Mouse (Mus musculus): Measurements from ENCODE around the gene Gsx2. TPM values are rescaled to one million over a fixed set of nuclear protein-coding genes. Genes with fewer than 3 reads are reported as not detected.

The Gsx2 gene
- polyA plus RNA-seq (2012; fragmentation: generic; extraction: Trizol), result not detected
- long read RNA-seq, experiment 1, result 0 reads
- long read RNA-seq, experiment 2, result 0 reads

DNA sequence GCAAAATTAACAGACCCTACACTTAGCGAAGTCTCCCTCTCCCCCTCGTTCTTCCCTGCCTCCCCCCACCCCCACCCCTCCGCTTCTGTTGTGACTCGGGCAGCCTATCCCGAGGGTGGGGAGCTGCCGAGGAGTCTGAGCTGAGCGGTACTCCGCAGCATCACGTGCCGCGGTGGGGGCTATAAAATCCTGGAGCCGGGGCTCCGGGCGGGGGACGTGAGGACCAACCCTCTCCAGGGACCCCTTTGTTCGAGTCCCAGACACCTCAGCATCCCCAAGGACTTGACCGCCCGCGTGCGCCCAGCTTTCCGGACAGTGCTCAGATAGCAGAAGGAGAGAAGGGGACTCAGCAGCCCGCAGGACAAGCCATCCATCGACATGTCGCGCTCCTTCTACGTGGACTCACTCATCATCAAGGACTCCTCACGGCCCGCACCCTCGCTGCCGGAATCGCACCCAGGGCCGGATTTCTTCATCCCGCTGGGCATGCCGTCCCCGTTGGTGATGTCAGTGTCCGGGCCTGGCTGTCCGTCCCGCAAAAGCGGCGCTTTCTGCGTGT is at the start of gene Gsx2:
Gene Gsx2, plus strand, starts transcription at position 219 of the 559 bp plus-strand sequence.
- no peak within 1 kb of the TSS for H3ac ChIP-seq (ENCODE audit: control insufficient read depth, insufficient read length, low read depth)
- no peaks in the 10 kb centered on the region for H3K36me3 ChIP-seq (ENCODE audit: control insufficient read depth, insufficient read depth)
- peaks cover 87% of the 10 kb centered on the region for H3K27me3 ChIP-seq (ENCODE audit: control insufficient read depth, insufficient read depth, insufficient read length)
- TF ChIP-seq USF1 (IDR thresholded peaks at IDR 0.05; ENCODE audit: low read depth) (no peak), FOSL1 (IDR thresholded peaks at IDR 0.05; ENCODE audit: insufficient read depth, low read length, poor library complexity, severe bottlenecking) (no peak), MYOD1 (IDR thresholded peaks at IDR 0.05; ENCODE audit: control insufficient read depth, insufficient read length, low read depth) (no peak), MYOG (IDR thresholded peaks at IDR 0.05; ENCODE audit: control insufficient read depth, extremely low read depth, insufficient read length) (no peak), CTCF (IDR thresholded peaks at IDR 0.05; ENCODE audit: control insufficient read depth, insufficient read depth, insufficient read length) (no peak), MAX (IDR thresholded peaks at IDR 0.05) (no peak)
- H3K79me3 ChIP-seq (ENCODE audit: low read depth), result no peaks in the 10 kb centered on the region
- H3K79me2 ChIP-seq (ENCODE audit: control insufficient read depth, insufficient read depth), result no peaks in the 10 kb centered on the region
- no peak within 1 kb of the TSS for H3K4me3 ChIP-seq (ENCODE audit: insufficient read depth, poor library complexity, severe bottlenecking)

- Histone ChIP-seq H3ac (ENCODE audit: control insufficient read depth, insufficient read length, low read depth) (no peak overlapping the region), H3K79me3 (ENCODE audit: low read depth) (peaks cover 59% of the 10 kb centered on the region), H3K27me3 (ENCODE audit: control insufficient read depth, insufficient read depth, insufficient read length) (no peaks in the 10 kb centered on the region), H3K36me3 (ENCODE audit: control insufficient read depth, insufficient read depth) (peaks cover 4% of the 10 kb centered on the region), H3K79me2 (ENCODE audit: control insufficient read depth, insufficient read depth) (peaks cover 97% of the 10 kb centered on the region), H3K4me3 (ENCODE audit: insufficient read depth, poor library complexity, severe bottlenecking) (no peak overlapping the region)
- TF ChIP-seq CTCF (IDR thresholded peaks at IDR 0.05; ENCODE audit: control insufficient read depth, insufficient read depth, insufficient read length) (no peak), MYOG (IDR thresholded peaks at IDR 0.05; ENCODE audit: control insufficient read depth, extremely low read depth, insufficient read length) (no peak)
Observed at GRCm38 (mm10) chr5:75035475-75035874, 39.9 kb upstream of the Gsx2 start.

DNA sequence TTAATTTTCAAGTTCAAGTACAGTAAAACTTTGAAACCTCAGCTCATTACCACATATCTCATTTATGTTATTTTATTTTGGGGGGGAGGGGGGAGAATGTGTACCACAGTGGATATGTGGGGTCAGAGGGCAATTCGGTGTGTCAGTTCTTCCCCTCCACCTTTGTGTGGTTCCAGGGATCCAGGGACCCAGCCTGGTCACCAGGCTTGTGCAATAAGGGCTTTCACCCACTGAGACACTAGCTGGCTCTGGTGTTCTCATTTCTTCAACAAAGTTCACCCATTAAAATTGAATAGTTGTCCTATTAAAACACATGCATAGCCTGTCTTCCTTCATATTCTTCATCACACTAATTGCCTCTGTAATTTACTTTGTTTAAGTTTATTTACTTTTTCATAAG is 36.1 kb upstream of the Gsx2 start:
- Histone ChIP-seq H3K36me3 (ENCODE audit: control insufficient read depth, insufficient read depth) (peaks cover 8% of the 10 kb centered on the region), H3K79me3 (ENCODE audit: low read depth) (peaks cover 67% of the 10 kb centered on the region), H3ac (ENCODE audit: control insufficient read depth, insufficient read length, low read depth) (no peak overlapping the region), H3K79me2 (ENCODE audit: control insufficient read depth, insufficient read depth) (peaks cover 96% of the 10 kb centered on the region), H3K4me3 (ENCODE audit: insufficient read depth, poor library complexity, severe bottlenecking) (no peak overlapping the region), H3K27me3 (ENCODE audit: control insufficient read depth, insufficient read depth, insufficient read length) (no peaks in the 10 kb centered on the region)
- TF ChIP-seq MAX (IDR thresholded peaks at IDR 0.05) (no peak), MYOG (IDR thresholded peaks at IDR 0.05; ENCODE audit: control insufficient read depth, extremely low read depth, insufficient read length) (no peak), MYOD1 (IDR thresholded peaks at IDR 0.05; ENCODE audit: control insufficient read depth, insufficient read length, low read depth) (no peak), FOSL1 (IDR thresholded peaks at IDR 0.05; ENCODE audit: insufficient read depth, low read length, poor library complexity, severe bottlenecking) (no peak), CTCF (IDR thresholded peaks at IDR 0.05; ENCODE audit: control insufficient read depth, insufficient read depth, insufficient read length) (no peak), CEBPB (IDR thresholded peaks at IDR 0.05; ENCODE audit: low read depth) (no peak)

GRCm38 (mm10) chr5:75043011-75043445 is 32.4 kb upstream of the Gsx2 start:
- Histone ChIP-seq H3K79me2 (ENCODE audit: control insufficient read depth, insufficient read depth) (peaks cover 62% of the 10 kb centered on the region), H3K79me3 (ENCODE audit: low read depth) (peaks cover 49% of the 10 kb centered on the region), H3ac (ENCODE audit: control insufficient read depth, insufficient read length, low read depth) (peak overlapping the region; percentile 33), H3K4me3 (ENCODE audit: insufficient read depth, poor library complexity, severe bottlenecking) (peak overlapping the region; percentile 89), H3K36me3 (ENCODE audit: control insufficient read depth, insufficient read depth) (peaks cover 8% of the 10 kb centered on the region), H3K27me3 (ENCODE audit: control insufficient read depth, insufficient read depth, insufficient read length) (no peaks in the 10 kb centered on the region)
- TF ChIP-seq MAX (IDR thresholded peaks at IDR 0.05) (no peak), CEBPB (IDR thresholded peaks at IDR 0.05; ENCODE audit: low read depth) (no peak), CTCF (IDR thresholded peaks at IDR 0.05; ENCODE audit: control insufficient read depth, insufficient read depth, insufficient read length) (no peak), MYOG (IDR thresholded peaks at IDR 0.05; ENCODE audit: control insufficient read depth, extremely low read depth, insufficient read length) (no peak), USF1 (IDR thresholded peaks at IDR 0.05; ENCODE audit: low read depth) (no peak), FOSL1 (IDR thresholded peaks at IDR 0.05; ENCODE audit: insufficient read depth, low read length, poor library complexity, severe bottlenecking) (no peak), MYOD1 (IDR thresholded peaks at IDR 0.05; ENCODE audit: control insufficient read depth, insufficient read length, low read depth) (no peak)

GRCm38 (mm10) chr5:75043621-75044301 is 31.6 kb upstream of the Gsx2 start:
- TF ChIP-seq USF1 (IDR thresholded peaks at IDR 0.05; ENCODE audit: low read depth) (no peak), MYOG (IDR thresholded peaks at IDR 0.05; ENCODE audit: control insufficient read depth, extremely low read depth, insufficient read length) (no peak), MAX (IDR thresholded peaks at IDR 0.05) (no peak), FOSL1 (IDR thresholded peaks at IDR 0.05; ENCODE audit: insufficient read depth, low read length, poor library complexity, severe bottlenecking) (no peak), MYOD1 (IDR thresholded peaks at IDR 0.05; ENCODE audit: control insufficient read depth, insufficient read length, low read depth) (no peak), CTCF (IDR thresholded peaks at IDR 0.05; ENCODE audit: control insufficient read depth, insufficient read depth, insufficient read length) (no peak), CEBPB (IDR thresholded peaks at IDR 0.05; ENCODE audit: low read depth) (no peak)
- Histone ChIP-seq H3K27me3 (ENCODE audit: control insufficient read depth, insufficient read depth, insufficient read length) (no peaks in the 10 kb centered on the region), H3K79me2 (ENCODE audit: control insufficient read depth, insufficient read depth) (peaks cover 55% of the 10 kb centered on the region), H3K36me3 (ENCODE audit: control insufficient read depth, insufficient read depth) (peaks cover 8% of the 10 kb centered on the region), H3ac (ENCODE audit: control insufficient read depth, insufficient read length, low read depth) (peak overlapping the region; percentile 88), H3K79me3 (ENCODE audit: low read depth) (peaks cover 42% of the 10 kb centered on the region), H3K4me3 (ENCODE audit: insufficient read depth, poor library complexity, severe bottlenecking) (peak overlapping the region; percentile 89)
